Mouse (Mus musculus): ENCODE data around the gene Tmem14c. TPM values are rescaled to one million over a fixed set of nuclear protein-coding genes. Genes with fewer than 3 reads are reported as not detected.
A peak's percentile ranks its signal among the peaks of the same experiment; 100 is the strongest.
"Not testable (repeated sequence)": the region's sequence is repeated elsewhere in the genome, so short reads cannot be mapped to it uniquely, and the experiment has no call there.

Gene Tmem14c
- 10 to 100 TPM; 61.9 to 77.7 (median 67.6) TPM for total RNA-seq (2022)

DNA sequence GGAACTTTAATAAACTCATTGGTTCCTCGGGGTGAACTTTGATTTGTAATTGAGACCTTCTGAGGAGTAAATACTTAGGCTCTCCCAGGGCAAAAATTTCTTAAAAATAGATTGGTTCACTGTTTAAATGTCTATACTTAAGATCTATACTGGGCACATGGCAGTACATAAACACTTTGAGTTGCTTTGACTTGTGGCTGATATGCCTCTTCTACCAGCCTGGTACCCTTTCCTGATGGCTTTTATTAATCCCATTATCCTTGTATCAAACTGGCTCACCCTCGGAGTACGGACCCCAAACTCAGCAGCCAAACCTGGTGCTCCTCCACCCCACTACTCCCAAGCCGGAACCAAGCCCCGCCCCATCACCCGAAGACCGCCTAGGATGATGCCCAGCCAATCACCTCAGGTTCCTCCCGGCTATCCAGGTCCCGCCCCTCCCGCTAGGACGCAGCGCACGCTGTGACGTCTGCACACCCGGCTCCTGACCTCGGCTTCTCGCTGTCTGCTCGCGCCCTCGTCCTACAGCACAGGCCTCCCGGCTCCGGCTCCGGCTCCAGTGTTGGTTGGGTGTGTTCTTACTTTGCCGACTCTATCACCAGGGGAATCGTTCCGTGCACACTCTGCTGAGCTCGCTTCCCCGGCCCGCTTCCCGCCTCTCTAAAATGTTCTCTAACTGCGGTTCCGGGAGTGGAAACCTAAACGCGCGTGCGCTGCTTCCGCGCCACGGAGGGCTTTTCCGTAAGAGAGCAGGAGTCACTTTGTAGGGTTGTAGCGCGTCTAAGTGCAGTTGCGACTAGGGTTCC is at the start of gene Tmem14c:
TSS of gene Tmem14c (plus strand) at position 464 of the 806 bp plus-strand sequence.
- peak; percentile 88 to 89 for DNase-seq (ENCODE audit: low spot score in 2 of 2)

DNA sequence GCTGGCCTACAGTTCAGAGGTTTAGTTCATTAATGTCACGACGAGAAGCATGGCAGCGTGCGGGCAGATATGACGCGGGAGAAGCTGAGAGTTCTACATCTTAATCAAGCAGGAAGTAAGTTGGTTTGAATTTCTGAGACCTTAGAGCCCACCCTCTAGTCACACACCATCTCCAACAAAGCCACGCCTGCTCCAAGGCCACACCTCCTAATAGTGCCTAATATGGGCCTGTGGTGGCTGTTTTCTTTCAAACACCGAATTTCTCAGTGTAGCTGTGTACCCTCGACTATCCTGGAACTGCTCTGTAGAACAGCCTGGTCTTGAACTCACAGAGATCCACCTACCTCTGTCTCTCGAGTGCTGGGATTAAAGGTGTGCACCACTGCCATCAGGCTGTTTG is 48.5 kb upstream of the Tmem14c start:
- no peak for DNase-seq (ENCODE audit: low spot score in 2 of 2)

DNA sequence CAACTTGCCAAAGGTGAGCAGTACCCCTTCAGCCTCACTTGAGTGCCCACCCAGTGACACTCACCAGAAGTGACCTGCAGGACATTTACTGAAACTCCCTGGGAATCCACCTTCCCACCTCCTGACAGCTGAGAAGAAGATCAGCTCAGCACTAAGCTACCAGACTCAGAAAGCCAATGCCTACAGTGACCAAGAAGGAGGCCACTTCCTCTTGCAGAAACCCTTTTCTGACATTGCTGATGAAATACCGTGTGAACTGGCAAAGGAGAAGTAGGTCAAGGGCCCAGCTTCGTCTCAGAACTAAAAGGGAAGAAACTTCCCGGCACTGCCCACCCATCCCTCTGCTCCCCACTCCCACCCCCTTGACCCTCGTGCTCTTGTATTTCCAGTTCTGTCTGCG is 47.5 kb upstream of the Tmem14c start:
- no peak for DNase-seq (ENCODE audit: low spot score in 2 of 2)

DNA sequence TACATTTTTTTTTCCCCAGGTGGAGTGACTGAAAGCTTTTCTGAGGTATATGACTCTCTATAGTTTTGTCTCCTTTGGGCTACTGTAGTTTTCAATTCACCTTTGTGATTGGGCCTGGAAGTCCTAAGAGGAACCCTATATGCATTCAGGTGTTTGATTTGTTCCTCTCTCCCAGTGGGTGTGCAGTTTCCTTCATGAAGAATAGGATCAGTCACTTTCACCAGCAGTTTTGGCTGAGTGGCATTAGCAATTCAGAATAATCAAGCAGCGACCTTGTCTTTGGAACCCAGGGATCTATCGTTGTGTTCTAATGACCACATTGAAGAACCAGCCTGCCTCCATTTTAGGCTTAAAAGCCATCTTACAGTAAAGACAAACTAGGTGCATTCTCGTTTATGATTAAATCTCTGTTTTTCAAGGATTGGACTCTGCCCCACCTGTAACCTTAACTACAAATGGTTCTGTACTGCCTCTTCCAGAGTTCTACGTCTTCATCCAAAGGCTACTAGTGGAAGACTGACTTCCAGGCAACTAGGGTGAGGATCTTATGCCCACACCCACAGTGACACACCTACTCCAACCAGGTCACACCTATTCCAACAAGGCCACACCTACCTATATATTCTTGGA is 46.2 kb upstream of the Tmem14c start:
- DNase-seq (ENCODE audit: low spot score in 2 of 2) = no peak

DNA sequence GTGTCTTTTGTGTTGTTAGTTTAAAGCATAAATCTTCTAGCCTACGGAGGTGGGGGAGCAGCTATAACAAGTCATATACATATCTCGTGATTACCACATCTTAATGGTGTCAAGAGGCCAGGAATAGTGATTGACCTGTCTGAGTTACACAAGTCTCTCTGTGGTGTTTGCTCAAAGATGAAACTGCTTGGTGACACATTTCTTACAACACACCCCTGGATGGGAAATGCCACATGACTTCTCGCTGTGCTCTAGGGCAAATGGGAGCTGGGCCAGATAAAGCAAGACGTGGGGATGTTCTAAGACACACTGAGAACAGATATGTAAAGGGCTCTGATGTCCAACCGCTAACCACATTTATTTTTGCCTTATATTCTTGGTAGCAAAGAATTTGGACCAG is 44.8 kb upstream of the Tmem14c start:
- no peak for DNase-seq (ENCODE audit: low spot score in 2 of 2)

DNA sequence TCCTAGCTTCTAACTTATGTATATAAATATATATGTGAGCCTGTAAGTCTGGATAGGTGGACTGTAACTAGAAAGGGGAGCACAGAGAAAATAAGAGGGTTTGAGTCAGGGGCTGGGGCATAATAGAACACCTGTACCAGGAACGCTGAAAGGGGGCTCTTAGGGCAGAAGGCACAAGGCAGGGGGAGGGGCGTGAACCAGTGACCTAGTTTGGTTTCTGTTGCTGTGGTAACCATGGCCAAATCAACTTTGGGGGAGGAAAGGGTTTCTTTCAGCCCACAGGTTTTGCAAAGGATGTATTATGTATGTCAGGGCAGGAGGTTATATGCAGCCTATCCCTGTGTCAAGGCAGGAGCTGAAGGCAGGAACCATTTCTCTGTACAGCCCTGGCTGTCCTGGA is 44.3 kb upstream of the Tmem14c start:
- no peak for DNase-seq (ENCODE audit: low spot score in 2 of 2)

DNA sequence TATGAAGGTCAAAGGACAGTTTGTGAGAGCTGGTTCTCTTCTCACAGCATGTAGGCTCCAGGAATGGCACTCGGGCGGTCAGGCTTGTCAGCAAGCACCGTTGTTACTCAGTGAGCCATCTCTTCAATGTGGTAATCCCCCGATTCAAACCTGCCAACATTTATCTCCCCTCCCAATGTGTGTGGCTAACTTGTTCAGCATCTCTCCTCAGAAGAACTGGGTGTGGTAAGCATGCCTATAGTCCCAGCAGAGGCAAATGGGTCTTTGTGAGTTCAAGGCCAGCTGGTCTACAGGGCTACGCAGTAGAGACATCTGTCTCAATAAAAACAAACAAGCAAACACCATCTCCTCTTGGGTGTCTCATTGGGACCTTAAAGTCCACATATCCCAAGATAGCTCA is 43.1 kb upstream of the Tmem14c start:
- no peak for DNase-seq (ENCODE audit: low spot score in 2 of 2)

DNA sequence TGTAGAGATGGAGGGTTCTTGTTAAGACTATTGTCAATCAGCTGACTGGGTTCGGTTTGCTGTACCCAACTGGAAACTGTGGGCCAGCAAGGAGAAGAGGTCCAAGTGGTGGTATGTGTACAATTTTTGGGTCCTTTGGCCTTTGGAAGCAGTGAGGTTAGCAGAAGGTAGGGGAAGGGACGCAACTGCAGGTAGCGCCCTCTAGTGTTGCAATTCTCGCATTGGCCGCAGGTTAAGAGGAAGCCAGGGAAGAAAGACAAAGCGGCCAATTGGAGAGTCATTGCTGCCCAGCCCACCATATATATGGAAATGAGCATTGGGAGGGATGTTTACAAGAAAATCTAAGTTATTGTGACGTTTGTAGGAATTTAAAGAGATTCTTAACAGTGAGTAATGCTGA is 38.5 kb upstream of the Tmem14c start:
- peak; percentile 12 to 27 for DNase-seq (ENCODE audit: low spot score in 2 of 2)

DNA sequence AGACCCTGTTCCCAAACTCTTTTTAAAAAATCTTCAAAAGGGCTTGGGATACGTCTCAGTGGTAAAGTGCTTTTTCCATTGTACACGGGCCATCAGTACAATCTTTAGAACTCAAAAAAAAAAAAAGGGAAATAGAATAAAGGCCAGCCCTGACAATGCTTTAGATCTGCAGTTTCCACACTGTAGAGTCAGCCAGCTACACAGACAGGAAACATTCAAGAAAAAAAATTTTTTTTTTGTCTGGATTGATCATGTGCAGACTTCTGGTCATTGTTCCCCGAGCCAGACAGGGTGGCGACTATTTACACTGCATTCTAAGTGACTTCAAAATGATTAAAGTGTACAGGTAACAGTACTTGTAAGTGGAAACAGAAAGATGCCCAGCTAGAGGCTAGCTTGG is 37.4 kb upstream of the Tmem14c start:
- DNase-seq (ENCODE audit: low spot score in 2 of 2) = no peak

DNA sequence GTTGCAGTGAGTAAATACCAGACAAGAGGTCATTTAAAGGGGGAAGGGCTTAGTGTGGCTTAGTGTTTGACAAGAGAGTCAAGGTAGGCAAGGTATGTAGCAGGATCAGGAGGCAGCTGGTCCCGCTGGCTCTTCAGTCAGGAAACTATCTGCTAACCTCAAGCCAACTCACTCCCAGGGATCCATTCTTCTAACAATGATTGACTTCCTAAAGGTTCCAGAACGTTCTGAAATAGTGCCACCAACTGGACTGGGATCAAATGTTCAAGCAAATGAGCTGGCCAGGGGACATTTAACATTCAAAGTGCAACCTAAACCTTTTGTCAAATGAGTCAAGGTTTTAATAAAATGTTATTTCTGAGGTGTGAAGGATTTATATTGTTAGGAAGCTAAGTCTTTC is 36.8 kb upstream of the Tmem14c start:
- DNase-seq (ENCODE audit: low spot score in 2 of 2) = no peak

DNA sequence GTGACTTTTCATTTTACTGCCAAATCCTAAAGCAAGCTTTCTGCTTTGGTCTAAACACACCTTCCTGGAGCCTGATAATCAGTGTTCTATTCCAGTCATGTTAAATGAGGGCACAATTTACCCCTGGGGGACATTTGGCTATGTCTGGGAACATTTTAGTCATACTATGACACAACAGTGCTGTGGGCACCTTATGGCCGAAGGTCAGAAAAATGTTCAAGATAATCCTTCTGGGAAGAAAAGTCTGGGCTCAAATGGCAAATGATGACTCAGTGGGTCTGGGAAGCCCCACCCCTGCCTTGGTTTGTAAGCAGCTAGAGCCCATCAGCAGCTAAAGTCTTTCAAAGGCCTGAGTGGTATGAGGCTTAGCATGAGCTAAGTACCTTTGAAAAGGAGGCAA is 33.3 kb upstream of the Tmem14c start:
- DNase-seq (ENCODE audit: low spot score in 2 of 2) = no peak

DNA sequence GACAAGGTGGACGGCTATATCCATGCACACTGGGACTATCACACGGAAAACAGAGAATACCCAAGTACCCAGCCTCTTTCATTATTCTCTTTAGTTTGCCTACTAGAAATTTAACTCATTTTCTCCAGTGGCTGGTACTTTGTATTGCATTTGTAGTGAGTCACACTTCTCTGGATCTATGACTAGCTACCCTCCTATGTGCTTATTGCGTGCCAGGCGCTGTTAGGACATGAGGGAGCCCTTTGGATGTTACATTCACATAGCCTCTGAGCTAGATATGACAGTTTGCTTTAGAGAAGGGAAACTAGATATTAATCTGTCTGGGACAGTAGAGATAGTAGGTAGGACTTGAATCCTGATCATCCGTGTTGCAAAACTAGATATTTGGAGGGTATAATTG is 30.0 kb upstream of the Tmem14c start:
- no peak for DNase-seq (ENCODE audit: low spot score in 2 of 2)

DNA sequence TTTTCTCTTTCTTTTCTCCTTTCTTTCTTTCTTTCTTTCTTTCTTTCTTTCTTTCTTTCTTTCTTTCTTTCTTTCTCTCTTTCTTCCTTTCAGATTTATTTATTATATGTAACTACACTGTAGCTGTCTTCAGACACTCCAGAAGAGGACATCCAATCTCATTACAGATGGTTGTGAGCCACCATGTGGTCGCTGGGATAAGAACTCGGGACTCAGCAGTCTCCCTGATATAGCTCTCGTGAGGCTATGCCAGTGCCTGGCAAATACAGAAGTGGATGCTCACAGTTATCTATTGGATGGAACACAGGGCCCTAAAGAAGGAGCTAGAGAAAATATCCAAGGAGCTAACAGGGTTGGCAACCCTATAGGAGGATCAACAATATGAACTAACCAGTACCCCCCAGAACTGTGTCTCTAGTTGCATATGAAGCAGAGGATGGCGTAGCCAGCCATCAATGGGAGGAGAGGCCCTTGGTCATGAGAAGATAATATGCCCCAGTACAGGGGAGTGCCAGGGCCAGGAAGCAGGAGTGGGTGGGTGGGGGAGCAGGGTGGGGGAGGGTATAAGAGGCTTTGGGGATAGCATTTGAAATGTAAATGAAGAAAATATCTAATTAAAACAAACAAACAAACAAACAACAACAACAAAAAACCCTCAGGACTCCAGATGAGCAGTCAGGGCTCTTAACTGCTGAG is 28.3 kb upstream of the Tmem14c start:
- not testable (repeated sequence) for DNase-seq (ENCODE audit: low spot score in 2 of 2)

DNA sequence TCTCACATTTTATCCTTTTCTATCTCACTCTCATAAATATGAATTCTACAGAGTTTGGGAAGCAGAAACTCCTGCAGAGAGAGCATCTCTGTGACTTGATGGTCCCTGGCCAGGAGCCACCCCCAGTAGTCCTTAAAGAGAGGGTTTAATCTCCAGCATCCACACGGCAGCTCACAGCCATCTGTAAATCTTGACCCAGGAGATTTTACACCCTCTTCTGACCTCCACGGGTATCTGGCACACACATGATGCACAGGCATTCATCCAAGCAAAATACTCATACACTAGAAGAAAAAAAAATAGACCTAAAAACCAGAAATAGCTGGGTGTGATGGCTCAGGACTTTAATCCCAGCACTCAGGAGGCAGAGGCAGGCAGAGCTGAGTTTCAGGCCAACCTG is 27.7 kb upstream of the Tmem14c start:
- no peak for DNase-seq (ENCODE audit: low spot score in 2 of 2)

DNA sequence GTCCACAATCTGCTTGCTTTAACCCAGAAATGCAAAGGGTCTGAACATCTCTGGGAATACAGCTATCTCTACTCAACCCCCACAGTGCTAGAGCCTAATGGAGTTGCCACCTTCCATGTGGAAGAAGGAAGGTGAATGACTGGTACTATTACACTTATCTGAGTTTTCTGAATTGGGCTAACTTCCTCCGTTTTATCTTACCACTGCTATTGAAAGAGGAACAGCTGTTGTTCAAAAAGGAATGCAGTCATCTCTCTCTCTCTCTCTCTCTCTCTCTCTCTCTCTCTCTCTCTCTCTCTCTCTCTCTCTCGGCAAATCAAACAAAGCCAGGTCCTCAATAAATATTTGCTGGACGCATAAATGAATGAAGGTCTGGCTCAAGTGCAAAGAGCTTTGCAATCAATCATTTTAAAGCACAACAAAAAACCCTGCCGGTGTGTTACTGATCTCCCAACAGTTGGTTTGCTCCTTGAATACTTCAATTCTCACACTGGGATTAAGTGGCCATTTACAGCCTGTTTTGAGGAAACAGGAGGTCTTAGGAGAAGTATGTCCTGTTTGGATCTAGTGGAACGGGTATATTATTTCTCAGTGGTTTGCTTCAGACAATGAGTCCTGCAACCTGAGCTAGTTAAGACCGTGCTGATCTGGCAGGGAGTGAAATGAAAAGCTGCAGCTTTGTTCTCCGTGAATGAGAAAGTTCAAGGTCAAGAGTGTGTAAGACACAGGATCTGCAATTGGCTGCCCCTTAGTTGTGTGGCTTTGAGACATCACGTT is 21.4 kb upstream of the Tmem14c start:
- no peak for DNase-seq (ENCODE audit: low spot score in 2 of 2)

DNA sequence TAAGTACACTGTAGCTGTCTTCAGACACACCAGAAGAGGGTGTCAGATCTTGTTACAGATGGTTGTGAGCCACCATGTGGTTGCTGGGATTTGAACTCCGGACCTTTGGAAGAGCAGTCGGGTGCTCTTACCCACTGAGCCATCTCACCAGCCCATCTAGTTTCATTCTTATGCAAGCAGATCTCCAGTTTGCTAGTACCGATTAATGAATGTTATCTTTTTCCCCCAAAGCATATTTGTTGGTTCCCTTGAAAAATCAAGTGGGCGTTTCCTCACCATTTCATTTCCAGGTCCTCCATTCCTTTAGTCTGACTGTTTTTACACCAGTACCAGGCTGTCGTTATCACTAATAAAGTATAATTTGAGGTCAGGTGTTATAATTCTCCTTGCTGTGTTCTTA is 17.6 kb upstream of the Tmem14c start:
- not testable (repeated sequence) for DNase-seq (ENCODE audit: low spot score in 2 of 2)

DNA sequence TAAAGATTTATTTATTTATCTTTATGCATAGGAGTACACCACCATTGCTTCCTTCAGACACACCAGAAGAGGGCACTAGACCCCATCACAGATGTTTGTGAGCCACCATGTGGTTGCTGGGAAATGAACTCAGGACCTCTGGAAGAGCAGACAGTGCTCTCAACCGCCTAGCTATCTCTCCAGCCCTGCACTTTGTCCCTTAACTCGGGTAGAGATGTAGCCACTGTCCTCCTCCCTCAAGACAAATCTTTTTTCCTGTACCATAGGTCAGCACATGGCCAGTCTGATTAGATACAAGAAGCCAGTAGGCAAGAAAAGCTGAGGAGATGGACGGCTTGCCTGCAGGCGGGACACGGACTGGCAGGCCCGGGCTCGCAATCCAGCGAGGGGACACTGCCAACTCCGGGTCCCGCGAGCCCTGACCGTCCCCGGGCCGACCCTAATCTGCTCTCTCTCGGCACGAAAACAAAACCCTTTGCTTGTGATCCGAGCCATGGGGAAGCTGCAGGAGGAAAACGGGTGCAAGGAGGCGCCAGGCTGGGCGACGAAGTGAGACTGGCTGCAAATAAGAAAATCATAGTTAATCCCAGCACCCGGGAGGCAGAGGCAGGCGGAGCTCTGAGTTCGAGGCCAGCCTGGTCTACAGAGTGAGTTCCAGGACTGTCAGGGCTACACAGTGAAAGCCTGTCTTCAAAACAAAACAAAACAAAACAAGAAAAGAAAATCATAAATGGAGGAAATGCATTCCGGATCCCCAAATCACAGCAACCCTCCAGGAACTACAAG is 15.8 kb upstream of the Tmem14c start:
- DNase-seq (ENCODE audit: low spot score in 2 of 2) = peak in 1 of 2 experiments; percentile 8

DNA sequence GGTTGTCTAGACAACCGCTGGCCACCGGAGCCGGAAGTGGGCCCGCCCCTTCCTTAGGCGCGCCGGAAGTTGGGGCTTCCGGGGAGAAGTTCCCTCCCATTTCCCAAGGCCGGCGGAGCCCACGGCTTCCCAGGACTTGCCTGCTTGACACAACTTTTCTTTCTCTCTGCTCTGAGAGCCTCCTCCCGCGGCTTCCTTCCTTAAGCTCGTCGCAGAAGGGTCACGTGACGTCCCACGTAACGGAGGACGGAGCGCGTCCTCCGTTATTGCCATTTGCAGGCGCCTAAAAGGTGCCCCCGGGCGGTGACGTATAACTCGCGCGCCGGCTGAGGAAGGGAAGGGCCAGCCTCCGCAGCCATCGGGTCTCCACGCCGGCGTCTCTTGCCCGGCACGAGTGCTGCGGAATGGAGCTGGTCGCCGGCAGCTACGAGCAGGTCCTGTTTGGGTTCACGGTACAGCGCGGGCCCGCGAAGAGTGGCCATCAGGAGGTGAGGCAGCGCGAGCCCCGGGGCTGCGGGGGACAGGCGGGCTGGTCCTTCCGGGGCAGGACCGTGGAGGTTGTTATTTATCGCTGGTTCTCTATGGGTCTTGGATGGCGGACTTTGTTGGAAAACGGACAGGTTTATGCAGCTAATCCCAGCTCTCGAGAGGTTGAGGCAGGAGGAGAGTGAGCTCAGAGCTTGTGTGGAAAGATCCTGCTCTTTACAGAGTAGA is 15.0 kb upstream of the Tmem14c start, which contains the start of gene Pak1ip1:
TSS of gene Pak1ip1 (plus strand) at position 98 of the 714 bp plus-strand sequence.
- peak; percentile 81 to 82 for DNase-seq (ENCODE audit: low spot score in 2 of 2)

DNA sequence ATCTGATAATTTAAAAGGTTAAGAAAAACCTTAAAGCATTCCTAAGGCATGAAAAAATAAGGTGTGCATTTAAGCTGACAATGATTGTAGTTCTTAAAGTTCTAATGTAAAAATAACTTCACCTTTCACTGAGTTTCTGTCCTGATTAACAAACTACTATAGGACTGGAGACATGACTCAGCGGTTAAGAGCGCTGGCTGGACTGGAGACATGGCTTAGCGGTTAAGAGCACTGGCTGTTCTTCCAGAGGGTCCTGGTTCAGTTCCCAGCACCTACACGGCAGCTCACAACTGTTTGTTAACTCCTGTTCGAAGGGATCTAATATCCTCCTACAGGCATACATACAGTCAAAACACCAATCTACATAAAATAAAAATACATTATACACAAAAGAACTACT is 14.1 kb upstream of the Tmem14c start:
- DNase-seq (ENCODE audit: low spot score in 2 of 2) = no peak

DNA sequence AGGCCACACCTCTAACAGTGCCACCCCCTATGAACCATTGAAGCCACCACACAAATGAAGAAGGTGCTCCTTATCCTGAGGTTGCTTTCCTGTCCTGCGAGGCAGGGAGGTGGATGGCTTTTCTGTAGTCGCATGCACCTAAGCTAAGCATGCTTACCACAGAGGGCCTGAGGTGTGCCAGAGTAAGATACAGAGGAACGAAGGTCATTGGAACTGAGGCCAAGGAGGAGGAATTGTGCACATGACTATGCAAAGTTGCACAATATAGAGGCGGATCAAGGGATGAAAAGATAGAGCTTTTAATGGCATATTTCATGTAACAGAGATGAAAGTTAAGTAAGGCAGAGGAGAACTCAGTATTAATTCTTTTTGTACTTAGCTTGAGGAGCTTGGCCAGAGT is 9.8 kb upstream of the Tmem14c start:
- no peak for DNase-seq (ENCODE audit: low spot score in 2 of 2)
